Mouse (Mus musculus) limb, embryonic 12.5 days (tissue): ENCODE data around the gene Rab17. TPM values are rescaled to one million over a fixed set of nuclear protein-coding genes. Genes with fewer than 3 reads are reported as not detected.
A peak's percentile ranks its signal among the peaks of the same experiment; 100 is the strongest.

Experiments
- ATAC-seq: fragments of 200-750 bp; cut with Nextera tagmentation; 2 replicates; pipeline ENCODE4 v1.8.0; 2017; ENCODE audit warnings: low read depth, moderate TSS enrichment; ENCODE audit not compliant: insufficient number of reproducible peaks, insufficient read depth, low FRiP score, low TSS enrichment
- H3K27ac ChIP-seq: fragments of 300-500 bp; sonication (generic); 2 replicates; pipeline ENCODE4 v1.5.1; 2016; ENCODE audit warnings: mild to moderate bottlenecking, moderate library complexity
- H3K27me3 ChIP-seq: fragments of 300-500 bp; sonication (generic); 2 replicates; pipeline ENCODE4 v1.6.1; 2016; ENCODE audit warnings: mild to moderate bottlenecking, moderate library complexity
- H3K36me3 ChIP-seq: fragments of 300-500 bp; sonication (generic); 2 replicates; pipeline ENCODE4 v1.6.1; 2016; ENCODE audit warnings: mild to moderate bottlenecking, moderate library complexity
- H3K4me1 ChIP-seq: fragments of 300-500 bp; sonication (generic); replicated peaks from 2 replicates; pipeline ENCODE4 v1.6.1; 2016
- H3K4me2 ChIP-seq: fragments of 300-500 bp; sonication (generic); 2 replicates; pipeline ENCODE4 v1.6.1; 2016; ENCODE audit warnings: mild to moderate bottlenecking, moderate library complexity
- H3K4me3 ChIP-seq: fragments of 300-500 bp; sonication (generic); replicated peaks from 2 replicates; pipeline ENCODE4 v1.5.1; 2016; ENCODE audit warnings: mild to moderate bottlenecking
- H3K9ac ChIP-seq: fragments of 300-500 bp; sonication (generic); replicated peaks from 2 replicates; pipeline ENCODE4 v1.6.1; 2016; ENCODE audit warnings: mild to moderate bottlenecking, moderate library complexity
- H3K9me3 ChIP-seq: fragments of 300-500 bp; sonication (generic); 2 replicates; pipeline ENCODE4 v1.6.1; 2016; ENCODE audit warnings: mild to moderate bottlenecking, moderate library complexity
- WGBS: fragments of 180-500 bp; shearing (Covaris S2); methylation state at CpG from one replicate; pipeline ENCODE4 v1.1.7; 2016; 5-methylcytosine and 5-hydroxymethylcytosine counted together
- polyA plus RNA-seq: library from polyadenylated mRNA; unstranded; fragments of >200 nt; fragmentation: Nextera tagmentation; extraction: Ambion mirVana; gene quantifications from 2 replicates; pipeline ENCODE4 v1.2.1, GENCODE M21; 2016

Rab17 gene
- polyA plus RNA-seq, 1 experiment from 2014 or later: 0.98 TPM

DNA sequence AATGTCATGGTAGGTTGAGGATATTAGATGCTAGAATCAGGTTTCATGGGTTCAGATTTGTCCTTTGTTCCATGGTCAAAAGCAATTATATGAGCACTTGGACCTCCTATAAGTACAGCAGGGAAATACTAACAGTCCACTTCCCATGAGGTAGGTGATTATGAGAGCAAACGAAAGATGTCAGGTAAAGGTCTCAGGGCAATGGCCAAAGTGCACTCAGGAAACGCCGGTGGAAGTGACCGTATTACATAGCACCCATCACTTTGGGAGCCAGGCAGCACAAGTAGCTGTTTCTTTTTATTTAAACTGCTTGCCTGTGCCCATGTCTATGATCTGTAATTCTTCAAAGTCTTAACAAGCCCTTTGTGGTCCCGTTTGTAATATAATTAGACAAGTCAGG, 36.6 kb upstream of the Rab17 start:
- no peak for ATAC-seq
- Histone ChIP-seq H3K27me3 (no peaks in the 10 kb centered on the region), H3K4me1 (no peaks in the 10 kb centered on the region), H3K4me3 (no peak overlapping the region), H3K9me3 (no peaks in the 10 kb centered on the region), H3K9ac (no peak overlapping the region), H3K4me2 (no peak overlapping the region), H3K27ac (no peak overlapping the region), H3K36me3 (no peaks in the 10 kb centered on the region)
- 76% methylated on average over 5 of the region's 5 CpGs for WGBS

DNA sequence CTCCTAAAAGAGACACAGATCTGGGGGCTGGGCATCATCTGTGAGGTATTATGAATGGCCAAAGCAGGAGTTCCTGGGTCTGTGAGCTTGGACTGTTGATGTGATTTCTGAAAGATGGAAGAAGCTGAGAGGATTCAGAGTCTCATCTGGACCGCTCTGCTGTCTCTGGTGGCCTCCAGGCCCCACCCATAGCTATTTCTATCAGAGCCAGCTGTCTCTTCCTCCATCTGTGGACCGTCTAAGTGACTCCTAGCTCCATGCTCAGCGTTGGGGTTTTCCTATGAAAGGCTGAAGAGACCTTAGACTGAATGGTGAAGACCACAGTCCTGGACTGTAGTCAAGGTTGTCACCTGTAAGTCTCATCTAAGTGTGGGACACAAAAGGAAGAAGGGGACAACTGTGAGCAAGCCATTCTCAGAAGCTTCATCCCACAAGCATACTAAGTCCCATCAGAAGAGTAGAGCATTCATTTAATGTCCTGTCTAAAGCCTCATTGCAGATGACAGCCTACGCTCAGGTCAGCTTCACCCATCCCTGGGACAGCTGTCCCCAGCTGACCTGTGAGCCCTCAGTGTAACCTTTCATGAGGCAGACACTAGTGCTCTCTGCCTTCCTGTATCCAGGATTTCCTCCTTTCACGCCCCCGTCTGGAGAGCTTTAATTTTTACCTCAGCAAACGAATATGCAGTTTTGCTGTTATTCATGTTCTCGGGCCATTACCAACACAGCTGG, 34.2 kb upstream of the Rab17 start:
- Histone ChIP-seq H3K4me3 (no peak overlapping the region), H3K9me3 (no peaks in the 10 kb centered on the region), H3K4me2 (no peak overlapping the region), H3K36me3 (no peaks in the 10 kb centered on the region), H3K27me3 (no peaks in the 10 kb centered on the region; the same call in 1 of the 2 replicates), H3K4me1 (peaks cover 15% of the 10 kb centered on the region), H3K9ac (no peak overlapping the region), H3K27ac (no peak overlapping the region)
- WGBS: 85% methylated on average over 8 of the region's 8 CpGs
- no peak for ATAC-seq

DNA sequence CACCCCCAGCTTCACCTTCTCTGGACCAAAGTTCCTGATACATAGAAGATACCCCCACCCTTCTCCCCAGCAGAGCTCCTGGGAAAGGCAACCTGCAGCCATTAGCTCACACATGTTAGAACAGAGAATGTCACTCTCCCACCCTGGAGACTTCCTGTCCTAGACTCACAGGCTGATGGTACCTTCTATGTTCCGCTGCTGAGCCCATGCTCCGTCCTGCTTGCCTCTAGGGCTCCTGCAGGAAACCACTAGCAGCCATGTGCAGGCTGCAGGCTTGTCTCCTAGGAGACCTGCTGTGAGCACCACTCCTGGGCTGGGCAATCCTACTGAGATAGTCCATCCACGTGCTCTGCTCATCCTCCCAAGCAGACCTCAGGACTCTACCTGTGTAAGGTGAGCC, 33.2 kb upstream of the Rab17 start:
- peaks cover 15% of the 10 kb centered on the region for H3K4me1 ChIP-seq
- no peak overlapping the region for H3K27ac ChIP-seq
- H3K27me3 ChIP-seq: no peaks in the 10 kb centered on the region; the same call in 1 of the 2 replicates
- ATAC-seq: no peak
- no peak overlapping the region for H3K4me3 ChIP-seq
- no peaks in the 10 kb centered on the region for H3K36me3 ChIP-seq
- 76% methylated on average over 3 of the region's 3 CpGs for whole genome bisulfite sequencing
- no peak overlapping the region for H3K9ac ChIP-seq
- H3K9me3 ChIP-seq: no peaks in the 10 kb centered on the region
- no peak overlapping the region for H3K4me2 ChIP-seq

DNA sequence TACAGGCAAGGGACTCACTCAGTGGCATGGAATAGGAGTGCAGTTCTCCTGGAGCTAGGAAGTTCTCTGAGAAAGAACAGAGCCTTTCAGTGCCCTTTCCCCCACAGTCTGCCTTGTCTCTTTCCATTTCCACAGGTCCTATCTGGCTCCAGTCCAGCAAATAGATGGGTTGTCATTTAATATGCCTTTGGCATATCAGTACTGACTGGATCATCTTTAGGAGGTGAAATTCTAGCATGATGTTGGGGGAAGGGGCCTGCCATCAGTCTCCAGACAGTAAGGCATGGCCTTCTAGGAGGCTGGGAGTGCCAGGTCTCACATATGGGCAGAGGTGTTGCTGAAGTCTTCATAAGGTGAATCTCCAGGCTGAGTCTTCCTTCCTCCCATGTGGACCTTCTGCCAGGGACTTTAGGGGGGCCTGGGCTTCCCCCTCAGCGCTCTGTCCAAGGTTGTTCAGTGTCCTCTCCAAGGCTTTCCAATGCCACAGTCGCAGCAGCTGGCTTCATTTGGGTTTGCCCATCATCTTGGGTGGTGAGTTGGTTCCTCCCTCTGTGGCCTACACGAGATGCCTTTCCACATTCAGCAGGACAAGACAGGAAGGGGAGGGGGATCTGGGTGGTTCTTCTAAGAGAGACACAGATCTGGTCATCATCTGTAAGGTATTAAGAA, 32.5 kb upstream of the Rab17 start:
- Histone ChIP-seq H3K36me3 (no peaks in the 10 kb centered on the region), H3K27me3 (peaks cover 5% of the 10 kb centered on the region; the same call in 1 of the 2 replicates), H3K4me3 (no peak overlapping the region), H3K4me1 (peaks cover 15% of the 10 kb centered on the region), H3K4me2 (no peak overlapping the region), H3K27ac (no peak overlapping the region), H3K9me3 (no peaks in the 10 kb centered on the region), H3K9ac (no peak overlapping the region)
- WGBS: 81% methylated on average over 3 of the region's 3 CpGs
- ATAC-seq: no peak

DNA sequence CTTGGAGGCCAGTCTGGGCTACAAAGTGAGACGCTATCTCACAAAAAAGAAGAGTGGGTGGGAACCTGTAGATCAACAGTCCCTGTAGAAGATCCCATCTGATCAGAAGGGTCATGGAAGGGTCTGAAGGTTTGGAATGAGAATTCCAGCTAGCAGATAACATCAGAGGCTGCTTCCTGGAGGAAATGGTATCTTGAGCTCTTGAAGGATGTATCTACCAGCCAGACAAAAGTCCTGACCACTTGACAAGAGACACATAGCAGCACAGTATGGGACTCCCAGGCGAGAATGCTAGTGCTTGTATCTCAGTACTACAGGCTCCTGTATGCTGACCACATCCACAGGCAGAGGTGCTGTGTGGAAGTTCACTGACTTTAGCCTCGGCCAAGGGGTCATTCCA, 31.6 kb upstream of the Rab17 start:
- Histone ChIP-seq H3K27ac (no peak overlapping the region), H3K36me3 (no peaks in the 10 kb centered on the region), H3K27me3 (peaks cover 6% of the 10 kb centered on the region; the same call in 1 of the 2 replicates), H3K4me2 (no peak overlapping the region), H3K9me3 (no peaks in the 10 kb centered on the region), H3K9ac (no peak overlapping the region), H3K4me1 (peaks cover 15% of the 10 kb centered on the region), H3K4me3 (no peak overlapping the region)
- WGBS: 83% methylated on average over 3 of the region's 3 CpGs
- no peak for ATAC-seq

DNA sequence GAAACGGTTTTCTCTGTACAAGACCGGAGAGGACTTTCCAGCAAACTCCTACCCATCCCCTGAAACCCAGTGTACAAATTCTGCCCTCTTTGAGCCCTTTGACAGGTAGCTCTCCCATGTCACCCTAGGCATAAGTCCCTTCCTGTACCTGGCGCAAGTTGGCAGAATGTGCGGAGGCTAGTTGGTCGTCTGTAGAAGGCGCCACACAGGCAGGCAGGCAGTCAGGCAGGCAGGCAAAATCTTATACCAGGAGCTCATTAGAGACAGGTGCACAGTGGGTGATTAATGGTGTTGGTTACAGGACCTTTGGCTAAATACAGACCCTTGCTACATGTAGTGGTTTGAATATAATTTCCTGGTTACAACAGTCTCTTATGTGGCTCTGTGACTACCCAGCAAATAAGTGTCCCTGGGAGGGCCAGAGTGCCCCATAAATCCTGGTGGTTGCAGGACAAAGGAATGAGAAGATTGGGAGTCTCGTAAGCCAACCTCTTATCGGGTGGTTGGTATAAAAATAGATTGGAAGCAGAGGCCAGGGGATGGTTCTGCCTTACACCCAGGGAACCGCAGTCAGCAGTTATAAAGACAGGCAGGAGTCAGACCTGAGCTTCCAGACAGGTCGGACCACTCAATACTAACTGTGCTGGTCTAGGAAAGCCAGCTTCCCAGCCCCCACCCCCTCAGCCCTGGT, 30.6 kb upstream of the Rab17 start:
- Histone ChIP-seq H3K4me3 (peak overlapping the region; percentile 69; the same call in 1 of the 2 replicates), H3K9me3 (0 out of 2 replicates have a peak, but pooled peaks cover 4% of the 10 kb centered on the region), H3K27me3 (peaks cover 6% of the 10 kb centered on the region; the same call in 1 of the 2 replicates), H3K9ac (no peak overlapping the region), H3K4me1 (peaks cover 15% of the 10 kb centered on the region), H3K27ac (no peak overlapping the region), H3K36me3 (no peaks in the 10 kb centered on the region), H3K4me2 (peak overlapping the region; percentile 97)
- WGBS: 58% methylated on average over 10 of the region's 10 CpGs
- no peak for ATAC-seq

DNA sequence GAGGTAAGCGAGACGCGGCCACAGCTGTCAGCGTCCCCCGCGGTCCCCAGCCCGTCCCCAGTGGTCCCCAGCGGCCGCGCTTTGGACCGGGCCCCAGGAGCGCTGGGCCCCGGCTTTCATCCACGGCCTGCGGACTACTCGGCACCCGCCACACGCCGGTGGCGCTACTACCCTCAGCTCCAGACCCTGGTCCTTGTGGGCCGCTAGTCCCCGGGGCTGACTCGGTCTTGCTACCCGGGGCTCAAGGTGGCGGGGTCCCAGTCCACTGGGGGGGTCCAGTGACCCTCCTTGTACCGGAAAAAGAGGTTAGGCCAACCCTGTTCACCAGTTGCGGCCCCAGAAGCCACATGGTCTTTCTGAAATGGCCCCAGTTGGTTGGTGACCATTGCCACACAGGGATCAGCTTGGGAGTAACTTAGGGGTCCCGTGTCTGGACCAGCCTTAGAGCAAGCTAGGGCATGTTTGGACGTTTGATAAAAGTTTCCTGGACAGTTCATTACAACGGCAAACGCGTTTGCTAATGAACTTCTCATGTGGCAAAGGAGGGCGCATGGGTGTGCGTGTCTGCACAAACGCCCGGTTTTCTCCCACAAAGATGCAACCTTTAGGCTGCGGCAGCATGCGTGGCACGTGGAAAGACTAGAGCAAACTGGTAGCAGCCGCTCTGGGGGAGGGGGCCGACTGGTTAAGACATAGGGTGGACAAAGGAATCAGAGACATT, 29.6 kb upstream of the Rab17 start:
- ATAC-seq: 0 out of 2 replicates have a peak, but pooled peaks have one; percentile 24
- WGBS: 2% methylated on average over 40 of the region's 41 CpGs
- peaks cover 15% of the 10 kb centered on the region for H3K4me1 ChIP-seq
- H3K4me2 ChIP-seq: peak overlapping the region; percentile 97
- H3K27ac ChIP-seq: no peak overlapping the region
- peaks cover 6% of the 10 kb centered on the region; the same call in 1 of the 2 replicates for H3K27me3 ChIP-seq
- H3K4me3 ChIP-seq: peak overlapping the region; percentile 69
- no peaks in the 10 kb centered on the region for H3K36me3 ChIP-seq
- H3K9ac ChIP-seq: peak overlapping the region; percentile 78
- H3K9me3 ChIP-seq: 0 out of 2 replicates have a peak, but pooled peaks cover 4% of the 10 kb centered on the region

DNA sequence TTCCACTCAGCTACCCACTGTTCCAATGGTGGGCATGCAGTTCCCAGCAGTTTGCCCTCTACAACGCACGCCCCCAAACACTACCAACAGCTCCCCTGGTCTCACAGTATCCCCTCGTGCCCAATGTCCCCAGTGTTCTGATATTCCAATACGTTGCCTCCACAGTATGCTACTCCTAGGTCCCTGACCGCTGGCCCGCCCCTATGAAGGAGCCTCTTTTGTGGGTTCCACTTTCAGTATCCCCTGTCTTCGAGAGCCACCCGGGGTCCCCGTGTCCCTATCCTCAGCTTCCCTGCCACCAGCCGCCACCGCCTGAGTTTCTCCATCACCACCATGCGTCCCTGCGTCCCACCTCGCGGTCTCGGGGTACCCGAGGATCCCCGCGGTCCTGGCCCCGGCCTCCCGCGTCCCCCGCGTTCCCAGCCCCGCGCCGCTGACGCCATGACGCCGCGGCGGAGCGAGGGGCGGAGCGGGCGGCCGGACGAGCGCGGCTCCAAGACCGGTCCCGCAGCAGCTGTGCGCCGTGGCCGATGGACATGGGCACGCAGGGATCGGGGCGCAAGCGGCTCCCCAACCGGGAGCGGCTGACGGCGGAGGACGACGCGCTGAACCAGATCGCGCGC, 28.9 kb upstream of the Rab17 start, which contains the start of gene Lrrfip1:
Gene Lrrfip1 (plus strand): TSS at position 470 of the 623 bp plus-strand sequence.
- 0 out of 2 replicates have a peak, but pooled peaks cover 4% of the 10 kb centered on the region for H3K9me3 ChIP-seq
- WGBS: 2% methylated on average over 59 of the region's 59 CpGs
- H3K27ac ChIP-seq: no peak within 1 kb of the TSS
- H3K36me3 ChIP-seq: no peaks in the 10 kb centered on the region
- peaks cover 15% of the 10 kb centered on the region for H3K4me1 ChIP-seq
- peak; percentile 43 for ATAC-seq
- peak within 1 kb of the TSS; percentile 69 for H3K4me3 ChIP-seq
- H3K27me3 ChIP-seq: peaks cover 6% of the 10 kb centered on the region; the same call in 1 of the 2 replicates
- H3K4me2 ChIP-seq: peak within 1 kb of the TSS; percentile 97
- H3K9ac ChIP-seq: peak within 1 kb of the TSS; percentile 78

DNA sequence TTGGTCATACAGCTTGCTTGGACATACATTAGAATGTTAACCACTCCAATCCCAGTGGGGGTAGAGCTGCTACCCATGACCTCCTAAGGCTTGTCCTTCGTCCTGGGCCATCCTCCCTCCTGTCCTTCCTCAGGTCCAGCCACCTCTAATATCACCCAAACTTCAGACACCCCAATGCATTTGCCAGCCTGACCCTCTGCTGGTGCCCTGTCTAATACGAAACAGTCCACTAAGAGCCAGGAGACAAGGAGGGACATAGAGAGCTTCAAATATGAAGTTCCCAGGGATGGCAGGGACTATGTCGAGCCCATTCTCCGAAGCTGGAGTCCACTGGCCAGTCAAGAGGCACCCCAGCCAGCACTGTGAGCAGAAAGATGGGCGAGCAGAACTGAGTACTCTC, 28.2 kb upstream of the Rab17 start:
- H3K27ac ChIP-seq: no peak overlapping the region
- 84% methylated on average over 5 of the region's 5 CpGs for WGBS
- H3K9me3 ChIP-seq: 0 out of 2 replicates have a peak, but pooled peaks cover 4% of the 10 kb centered on the region
- ATAC-seq: no peak
- peak overlapping the region; percentile 97; the same call in 1 of the 2 replicates for H3K4me2 ChIP-seq
- peaks cover 15% of the 10 kb centered on the region for H3K4me1 ChIP-seq
- H3K27me3 ChIP-seq: peaks cover 6% of the 10 kb centered on the region; the same call in 1 of the 2 replicates
- no peak overlapping the region for H3K9ac ChIP-seq
- H3K36me3 ChIP-seq: no peaks in the 10 kb centered on the region
- H3K4me3 ChIP-seq: peak overlapping the region; percentile 69; the same call in 1 of the 2 replicates

DNA sequence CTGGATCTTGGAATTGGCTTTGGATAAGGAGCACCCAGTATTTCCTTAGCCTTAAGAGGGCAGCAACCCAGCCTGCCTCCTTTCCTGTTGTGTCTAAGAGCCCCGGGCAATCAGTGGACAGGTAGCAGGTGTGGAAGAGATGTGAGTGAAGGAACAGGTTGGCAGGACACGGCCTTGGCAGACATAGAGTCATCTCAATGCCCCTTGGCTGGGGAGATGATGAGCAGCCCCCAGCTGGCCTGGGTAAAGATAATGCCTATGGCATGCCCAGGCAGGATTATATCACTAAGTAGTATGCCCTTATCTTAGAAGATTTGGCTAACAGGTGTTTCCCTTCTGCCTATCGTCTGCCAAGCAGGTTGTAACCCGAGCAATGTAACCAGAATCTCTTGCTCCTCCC, 27.7 kb upstream of the Rab17 start:
- H3K4me3 ChIP-seq: no peak overlapping the region
- 55% methylated on average over 4 of the region's 4 CpGs for WGBS
- no peak overlapping the region for H3K4me2 ChIP-seq
- 0 out of 2 replicates have a peak, but pooled peaks cover 4% of the 10 kb centered on the region for H3K9me3 ChIP-seq
- H3K36me3 ChIP-seq: no peaks in the 10 kb centered on the region
- no peak overlapping the region for H3K27ac ChIP-seq
- peaks cover 15% of the 10 kb centered on the region for H3K4me1 ChIP-seq
- no peak overlapping the region for H3K9ac ChIP-seq
- peaks cover 6% of the 10 kb centered on the region; the same call in 1 of the 2 replicates for H3K27me3 ChIP-seq
- ATAC-seq: no peak
